Mouse (Mus musculus) cerebellum, adult 2 months (tissue): ENCODE measurements around the gene Lrmda.

ENCODE experiments used
- CTCF ChIP-seq: fragments of 200-500 bp; IDR thresholded peaks from 2 replicates; pipeline ENCODE4 v1.5.1; 2011; ENCODE audit warnings: low read depth, mild to moderate bottlenecking, control low read depth, low read length, moderate library complexity, borderline replicate concordance; ENCODE audit not compliant: insufficient read depth
- POLR2A ChIP-seq: fragments of 200-500 bp; IDR thresholded peaks from 2 replicates; pipeline ENCODE4 v1.6.1; 2011; ENCODE audit warnings: low read length, control low read depth, borderline replicate concordance; ENCODE audit not compliant: insufficient read depth

- no peak for TF ChIP-seq POLR2A
- no peak for TF ChIP-seq CTCF
Observed at GRCm38 (mm10) chr14:23052833-23053592, 1033.5 kb downstream of the Lrmda start.
